Mouse (Mus musculus) bone marrow macrophage, adult 2 months (primary cell): Measurements from ENCODE around the gene Nr5a2.

Experiments
- CTCF ChIP-seq: IDR thresholded peaks from 2 replicates; pipeline ENCODE4 v1.5.1; 2012; ENCODE audit warnings: low read depth, mild to moderate bottlenecking, low read length, moderate library complexity
- POLR2A ChIP-seq: IDR thresholded peaks from 2 replicates; pipeline ENCODE4 v1.6.1; 2012; ENCODE audit warnings: mild to moderate bottlenecking, low read depth, low read length, borderline replicate concordance

GRCm38 (mm10) chr1:136893162-136893561 lies 67.1 kb downstream of the Nr5a2 start:
- TF ChIP-seq CTCF (no peak), POLR2A (no peak)
